Mouse (Mus musculus): ENCODE measurements around the gene Usp47.

The Usp47 gene

DNA sequence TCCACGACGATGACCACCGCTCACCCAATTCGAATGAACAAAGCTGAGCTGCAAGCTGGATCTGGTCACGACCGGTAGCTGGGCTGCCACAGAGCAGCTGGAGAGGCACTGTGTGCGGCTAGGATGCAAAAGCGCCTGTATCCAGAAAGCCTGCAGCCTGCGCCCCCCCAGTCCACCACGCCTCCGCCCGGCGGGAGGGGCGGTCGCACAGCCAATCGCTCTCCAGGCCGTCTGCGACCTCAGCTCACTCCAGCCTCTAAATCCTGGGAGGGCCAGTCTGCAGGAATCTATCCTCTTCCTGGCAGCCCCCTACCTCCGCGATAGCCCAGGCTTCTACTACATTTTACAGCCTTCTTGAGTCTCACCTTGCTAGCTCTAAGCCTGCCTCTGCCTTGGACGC, 135.6 kb downstream of the Usp47 start, which contains the start of gene Dkk3:
Gene Dkk3, minus strand, starts transcription at position 116 of the 400 bp plus-strand sequence.
- DNase-seq, result no peak

DNA sequence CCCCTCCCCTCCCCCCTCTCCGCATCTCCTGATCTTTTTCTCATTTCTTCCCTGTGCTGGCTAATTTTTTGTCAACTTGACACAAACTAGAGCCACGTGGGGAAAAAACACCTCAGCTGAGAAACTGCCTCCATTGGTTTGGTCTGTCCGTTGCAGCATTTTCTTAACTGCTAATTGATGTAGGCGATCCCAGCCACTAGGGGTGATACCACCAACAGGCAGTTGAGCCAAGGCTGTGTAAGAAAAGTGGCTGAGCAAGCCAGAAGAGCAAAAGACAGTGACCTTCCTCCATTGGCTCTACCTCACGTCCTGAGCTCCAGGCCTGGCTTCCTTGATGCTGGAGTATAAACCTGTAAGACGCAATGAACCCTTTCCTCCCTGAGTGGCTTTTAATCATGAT, 136.5 kb downstream of the Usp47 start:
- no peak for DNase-seq

Data from thymus, postnatal 25 days (tissue).